Mouse (Mus musculus) liver, embryonic 18 days (tissue): ENCODE measurements around the gene Olfr1291-ps1. TPM values are rescaled to one million over a fixed set of nuclear protein-coding genes. Genes with fewer than 3 reads are reported as not detected.

ENCODE experiments used
- polyA plus RNA-seq: library from polyadenylated mRNA; depleted of rRNA; stranded (reverse); fragments of >200 nt; gene quantifications from 2 replicates; pipeline ENCODE4 v1.2.3, GENCODE M21; 2012; rRNA removed

Gene Olfr1291-ps1
- polyA plus RNA-seq = not detected in 2 replicates

GRCm38 (mm10) chr2:111496880-111497279, at the start of gene Olfr1291-ps1:
Gene Olfr1291-ps1, plus strand, starts transcription at chr2:111497180.

DNA sequence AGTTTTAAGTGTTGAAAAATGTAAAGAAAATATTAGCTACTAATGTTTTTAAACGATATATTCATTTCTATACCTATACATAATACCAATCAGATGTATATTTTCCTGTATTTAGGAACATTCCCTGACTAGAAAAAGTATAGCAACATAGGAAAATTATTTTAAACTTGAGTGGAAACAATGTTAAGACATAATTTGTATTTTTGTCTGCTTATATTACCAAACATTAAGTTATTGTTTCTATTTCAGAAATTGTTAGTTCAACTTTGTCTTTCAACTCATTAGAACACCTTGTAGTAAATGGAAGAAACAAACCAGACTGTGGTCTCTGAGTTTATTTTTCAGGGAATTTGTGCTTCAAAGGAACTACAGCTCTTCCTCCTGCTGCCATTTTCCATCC, 48.1 kb upstream of the Olfr1291-ps1 start, which contains the start of gene Olfr1287:
Gene Olfr1287 (plus strand): TSS at position 301 of the 400 bp plus-strand sequence.

DNA sequence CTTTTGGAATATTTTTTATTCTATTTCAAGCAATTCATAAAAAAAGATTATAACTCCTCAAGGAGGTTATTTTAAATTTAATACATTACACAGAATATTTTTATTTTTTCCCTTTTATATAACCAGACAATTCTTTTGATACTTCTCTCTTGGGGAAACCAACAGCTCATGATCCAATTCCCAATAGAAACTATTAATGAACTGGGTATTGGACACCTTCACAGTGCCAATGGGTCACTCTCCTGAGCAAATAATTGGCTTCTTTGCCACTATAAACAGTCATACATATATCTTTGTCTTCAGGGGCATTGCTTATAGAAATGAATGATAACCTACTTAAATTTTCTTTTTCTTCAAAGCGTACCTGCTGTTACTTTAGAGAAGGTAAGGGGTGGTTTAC, 23.2 kb upstream of the Olfr1291-ps1 start, which contains the start of gene Olfr1288:
Gene Olfr1288 (plus strand): TSS at position 301 of the 400 bp plus-strand sequence.

GRCm38 (mm10) chr2:111480519-111480918, 16.5 kb upstream of the Olfr1291-ps1 start, which contains the start of gene Olfr1289:
Gene Olfr1289, plus strand, starts transcription at chr2:111480819.

DNA sequence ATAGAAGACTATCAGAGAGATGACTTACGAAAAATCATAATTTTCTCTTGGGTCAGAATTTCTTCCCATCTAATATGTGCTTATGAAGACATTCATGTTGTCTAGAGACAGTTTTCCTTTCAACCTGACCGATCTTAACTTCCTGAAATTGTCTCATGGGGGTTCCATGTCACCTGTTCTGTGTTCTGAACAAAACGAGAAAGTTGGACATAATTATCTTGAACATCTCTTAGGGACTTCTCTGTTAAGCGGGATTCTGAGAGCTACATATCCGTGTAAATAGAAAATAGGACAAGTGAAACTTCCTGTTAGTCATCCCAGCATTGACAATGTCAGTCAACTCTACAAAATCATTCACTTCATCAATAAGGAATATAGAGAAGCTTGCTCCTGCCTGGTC, 3.3 kb upstream of the Olfr1291-ps1 start, which contains the start of gene Olfr1290:
Gene Olfr1290 (minus strand): TSS at position 101 of the 400 bp plus-strand sequence.

GRCm38 (mm10) chr2:111524903-111525302, 27.9 kb downstream of the Olfr1291-ps1 start, which contains the start of gene Olfr1293-ps:
Gene Olfr1293-ps, plus strand, starts transcription at chr2:111525203.

GRCm38 (mm10) chr2:111540191-111540590, 43.2 kb downstream of the Olfr1291-ps1 start, which contains the start of gene Olfr1294:
Gene Olfr1294, minus strand, starts transcription at chr2:111540291.

Other genes with a start within 250 kb of the Olfr1291-ps1 start
- gene Olfr1276, start 242.7 kb upstream of the Olfr1291-ps1 start, polyA plus RNA-seq = not detected in 2 replicates
- gene Olfr1277, start 223.1 kb upstream of the Olfr1291-ps1 start, polyA plus RNA-seq = not detected in 2 replicates
- gene Olfr1278, start 207.0 kb upstream of the Olfr1291-ps1 start, polyA plus RNA-seq = not detected in 2 replicates
- gene Olfr1279, start 196.5 kb upstream of the Olfr1291-ps1 start, polyA plus RNA-seq = not detected in 2 replicates
- gene Olfr1280, start 183.2 kb upstream of the Olfr1291-ps1 start, polyA plus RNA-seq = not detected in 2 replicates
- gene Olfr1281, start 170.7 kb upstream of the Olfr1291-ps1 start, polyA plus RNA-seq = not detected in 2 replicates
- not detected in 2 replicates for gene Olfr1282, start 161.1 kb upstream of the Olfr1291-ps1 start, polyA plus RNA-seq
- not detected in 2 replicates for gene Olfr1283, start 130.4 kb upstream of the Olfr1291-ps1 start, polyA plus RNA-seq
- gene Olfr1284, start 121.7 kb upstream of the Olfr1291-ps1 start, polyA plus RNA-seq = not detected in 2 replicates
- gene Olfr1286, start 74.1 kb upstream of the Olfr1291-ps1 start, polyA plus RNA-seq = not detected in 2 replicates
- gene Olfr1287, start 48.0 kb upstream of the Olfr1291-ps1 start, polyA plus RNA-seq = not detected in 2 replicates
- gene Olfr1288, start 23.1 kb upstream of the Olfr1291-ps1 start, polyA plus RNA-seq = not detected in 2 replicates
- gene Olfr1289, start 16.4 kb upstream of the Olfr1291-ps1 start, polyA plus RNA-seq = not detected in 2 replicates
- gene Olfr1290, start 3.4 kb upstream of the Olfr1291-ps1 start, polyA plus RNA-seq = not detected in 2 replicates
- gene Olfr1293-ps, start 28.0 kb downstream of the Olfr1291-ps1 start, polyA plus RNA-seq = not detected in 2 replicates
- not detected in 2 replicates for gene Olfr1294, start 43.1 kb downstream of the Olfr1291-ps1 start, polyA plus RNA-seq
- not detected in 2 replicates for gene Olfr1295, start 72.5 kb downstream of the Olfr1291-ps1 start, polyA plus RNA-seq
- gene Olfr1297, start 129.3 kb downstream of the Olfr1291-ps1 start, polyA plus RNA-seq = not detected in 2 replicates
- not detected in 2 replicates for gene Olfr1298, start 152.0 kb downstream of the Olfr1291-ps1 start, polyA plus RNA-seq
- gene Olfr1299, start 164.2 kb downstream of the Olfr1291-ps1 start, polyA plus RNA-seq = not detected in 2 replicates